Mouse (Mus musculus) splenic B cell, adult 2 months (primary cell): ENCODE data around the gene Trim62.
A peak's percentile ranks its signal among the peaks of the same experiment; 100 is the strongest.

ENCODE experiments used
- DNase-seq: peaks from one replicate; pipeline ENCODE4 v3.0.0-alpha.2; 2011; ENCODE audit warnings: low read depth, low spot score
- H3K27me3 ChIP-seq: 2 replicates; pipeline ENCODE4 v1.6.1; 2012; ENCODE audit warnings: mild to moderate bottlenecking, low read length, moderate library complexity, mixed read lengths; ENCODE audit not compliant: control insufficient read depth, poor library complexity, insufficient read depth, severe bottlenecking
- H3K36me3 ChIP-seq: 2 replicates; pipeline ENCODE4 v1.6.1; 2012; ENCODE audit warnings: mild to moderate bottlenecking, low read length, moderate library complexity, mixed read lengths; ENCODE audit not compliant: control insufficient read depth, poor library complexity, insufficient read depth, severe bottlenecking

The Trim62 gene

DNA sequence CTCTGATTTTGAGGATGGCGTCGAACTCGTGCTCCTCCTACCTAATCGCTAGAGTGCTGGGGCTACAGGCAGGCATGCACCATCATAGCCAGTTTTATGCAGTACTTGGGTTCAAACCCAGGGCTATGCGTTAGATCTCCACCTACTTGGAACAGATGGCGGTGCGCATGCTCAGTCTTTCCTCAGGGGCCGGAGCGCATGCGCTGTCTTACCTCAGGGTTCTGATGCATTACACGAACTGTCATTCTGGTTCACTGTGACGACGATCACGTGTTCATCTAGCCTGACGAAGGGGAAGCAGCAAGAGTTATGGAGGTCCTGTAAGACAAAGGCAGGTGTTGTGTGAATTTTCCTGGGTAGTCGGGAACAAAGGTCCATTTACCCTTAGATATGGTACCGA lies 9.3 kb upstream of the Trim62 start:
- no peaks in the 10 kb centered on the region for H3K27me3 ChIP-seq
- no peak for DNase-seq
- H3K36me3 ChIP-seq = no peaks in the 10 kb centered on the region

DNA sequence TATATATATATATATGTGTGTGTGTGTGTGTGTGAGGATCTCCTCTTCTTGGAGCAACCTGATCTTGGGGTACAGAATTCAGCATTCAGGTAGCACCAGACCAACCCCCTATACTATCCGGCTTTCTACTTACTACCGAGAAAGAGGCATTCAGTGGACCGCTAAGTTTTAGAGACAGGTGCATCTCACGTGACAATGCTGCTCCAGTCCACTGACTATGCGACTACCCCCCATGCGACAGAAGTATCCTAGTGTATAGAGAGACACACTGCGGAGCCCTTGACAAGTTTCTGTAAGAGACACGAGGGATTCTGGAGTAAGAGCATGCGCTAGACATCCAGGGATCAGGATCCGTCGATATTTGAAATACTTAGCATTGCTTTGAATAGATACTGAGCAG lies 7.9 kb upstream of the Trim62 start:
- no peaks in the 10 kb centered on the region for H3K27me3 ChIP-seq
- H3K36me3 ChIP-seq = no peaks in the 10 kb centered on the region
- no peak for DNase-seq

DNA sequence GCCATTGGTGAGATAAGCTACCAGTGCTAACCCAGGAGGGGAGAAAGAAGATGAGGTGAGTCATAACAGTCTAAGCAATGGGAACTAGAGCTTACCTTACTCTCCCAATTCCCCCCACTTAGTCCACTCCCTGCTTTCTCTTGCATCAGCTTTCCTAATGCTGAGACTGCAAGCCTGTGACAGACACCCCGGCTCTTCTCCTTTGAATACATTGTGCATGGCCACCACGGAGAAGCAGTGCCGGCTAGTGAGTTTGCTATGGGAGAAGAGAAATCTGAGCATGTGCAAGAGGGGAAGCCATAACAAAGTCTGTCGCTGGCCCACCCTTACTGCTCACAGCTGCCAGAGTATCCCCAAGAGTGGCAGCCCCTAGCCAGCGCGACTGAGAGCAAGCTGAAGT lies 5.9 kb upstream of the Trim62 start:
- Histone ChIP-seq H3K27me3 (no peaks in the 10 kb centered on the region; the same call in 1 of the 2 replicates), H3K36me3 (no peaks in the 10 kb centered on the region)
- DNase-seq = no peak

GRCm38 (mm10) chr4:128878901-128879491 lies 4.4 kb upstream of the Trim62 start:
- peaks cover 3% of the 10 kb centered on the region for H3K27me3 ChIP-seq
- no peak for DNase-seq
- no peaks in the 10 kb centered on the region for H3K36me3 ChIP-seq

DNA sequence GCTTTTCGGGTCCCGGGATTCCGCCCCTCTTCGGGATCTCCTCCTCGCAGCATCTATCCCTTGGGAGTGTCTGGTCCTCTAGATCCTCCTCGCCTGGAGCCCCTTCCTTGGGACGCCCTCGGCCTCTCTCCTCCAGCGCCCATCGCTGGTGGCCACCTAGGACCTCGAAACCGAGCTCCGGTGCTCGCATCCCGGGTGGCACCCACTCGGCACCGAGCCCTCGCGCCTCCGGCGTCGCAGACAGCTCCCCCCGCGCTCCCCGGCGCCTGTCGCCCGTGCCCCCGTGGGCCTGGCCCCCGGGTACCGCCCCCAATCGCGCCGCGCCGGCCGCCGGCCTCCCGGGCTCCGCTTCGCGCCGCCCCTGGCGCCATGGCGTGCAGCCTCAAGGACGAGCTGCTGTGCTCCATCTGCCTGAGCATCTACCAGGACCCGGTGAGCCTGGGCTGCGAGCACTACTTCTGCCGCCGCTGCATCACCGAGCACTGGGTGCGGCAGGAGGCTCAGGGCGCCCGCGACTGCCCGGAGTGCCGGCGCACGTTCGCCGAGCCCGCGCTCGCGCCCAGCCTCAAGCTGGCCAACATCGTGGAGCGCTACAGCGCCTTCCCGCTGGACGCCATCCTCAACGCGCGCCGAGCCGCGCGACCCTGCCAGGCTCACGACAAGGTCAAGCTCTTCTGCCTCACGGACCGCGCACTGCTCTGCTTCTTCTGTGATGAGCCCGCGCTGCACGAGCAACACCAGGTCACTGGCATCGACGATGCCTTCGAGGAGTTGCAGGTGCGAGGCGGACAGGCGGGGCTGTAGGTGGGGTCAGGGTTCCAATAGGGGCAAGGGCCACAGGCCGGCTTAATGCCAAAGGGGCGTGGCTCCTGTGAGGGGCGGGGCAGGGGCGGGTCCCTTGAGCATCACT lies 676 bp downstream of the Trim62 start:
- DNase-seq = peak; percentile 65

DNA sequence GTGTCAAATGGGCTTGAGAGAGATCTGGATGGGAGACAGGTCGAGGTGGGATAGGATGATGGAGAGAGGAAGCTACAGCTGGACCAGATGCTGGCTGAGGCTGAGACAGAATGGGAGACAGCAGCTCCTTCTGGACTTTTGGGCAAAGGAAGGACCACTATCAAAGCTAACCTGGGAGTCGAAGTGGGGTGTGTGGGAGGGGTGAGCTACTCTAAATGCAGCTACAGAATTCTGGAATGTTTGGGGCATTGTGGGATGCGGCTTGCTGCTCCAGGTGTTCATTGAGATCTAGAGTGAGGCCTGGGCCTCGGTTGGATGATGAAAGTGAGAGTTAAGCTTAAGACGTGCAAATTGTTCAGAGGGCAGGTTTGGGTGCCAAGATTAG lies 1.3 kb downstream of the Trim62 start:
- Histone ChIP-seq H3K36me3 (no peaks in the 10 kb centered on the region), H3K27me3 (peaks cover 3% of the 10 kb centered on the region)
- no peak for DNase-seq

More for the DNA sequence above, 676 bp downstream of the Trim62 start:
- Histone ChIP-seq H3K27me3 (peaks cover 3% of the 10 kb centered on the region), H3K36me3 (no peaks in the 10 kb centered on the region)

GRCm38 (mm10) chr4:128885540-128885939 lies 2.2 kb downstream of the Trim62 start:
- peaks cover 3% of the 10 kb centered on the region for H3K27me3 ChIP-seq
- no peaks in the 10 kb centered on the region for H3K36me3 ChIP-seq
- no peak for DNase-seq

DNA sequence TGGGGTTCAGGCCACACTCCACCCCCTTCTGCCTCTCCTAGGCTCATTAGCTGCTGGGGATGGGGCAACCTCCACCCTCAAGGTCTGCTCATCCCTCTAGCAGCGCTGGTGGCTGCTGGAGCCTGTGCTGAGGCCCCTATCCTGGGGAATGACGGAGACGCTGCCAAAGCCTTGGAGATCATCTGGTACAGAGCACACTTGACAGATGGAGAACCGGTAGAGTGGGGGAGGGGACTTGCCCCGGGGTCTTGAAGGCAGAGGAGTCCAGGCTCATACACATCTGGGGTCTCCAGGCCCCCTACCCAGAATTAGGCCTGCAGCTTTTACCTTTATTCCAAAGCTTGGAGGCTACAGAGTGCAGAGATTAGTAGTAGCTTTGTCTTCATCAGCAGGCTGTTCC lies 3.2 kb downstream of the Trim62 start:
- DNase-seq = no peak
- no peaks in the 10 kb centered on the region for H3K36me3 ChIP-seq
- H3K27me3 ChIP-seq = peaks cover 3% of the 10 kb centered on the region; the same call in 1 of the 2 replicates

- no peak for DNase-seq
- Histone ChIP-seq H3K36me3 (no peaks in the 10 kb centered on the region), H3K27me3 (peaks cover 3% of the 10 kb centered on the region; the same call in 1 of the 2 replicates)
Measured at GRCm38 (mm10) chr4:128887026-128887425, 3.6 kb downstream of the Trim62 start.

GRCm38 (mm10) chr4:128887641-128888091 lies 4.3 kb downstream of the Trim62 start:
- Histone ChIP-seq H3K36me3 (no peaks in the 10 kb centered on the region), H3K27me3 (peaks cover 3% of the 10 kb centered on the region; the same call in 1 of the 2 replicates)
- no peak for DNase-seq

GRCm38 (mm10) chr4:128888436-128888990 lies 5.1 kb downstream of the Trim62 start:
- H3K36me3 ChIP-seq = no peaks in the 10 kb centered on the region
- DNase-seq = no peak

GRCm38 (mm10) chr4:128889752-128890630 lies 6.6 kb downstream of the Trim62 start:
- no peak for DNase-seq
- Histone ChIP-seq H3K36me3 (no peaks in the 10 kb centered on the region), H3K27me3 (no peaks in the 10 kb centered on the region)

More at GRCm38 (mm10) chr4:128888436-128888990, 5.1 kb downstream of the Trim62 start:
- peaks cover 3% of the 10 kb centered on the region; the same call in 1 of the 2 replicates for H3K27me3 ChIP-seq

GRCm38 (mm10) chr4:128891157-128891556 lies 7.8 kb downstream of the Trim62 start:
- DNase-seq = no peak
- Histone ChIP-seq H3K27me3 (no peaks in the 10 kb centered on the region), H3K36me3 (no peaks in the 10 kb centered on the region)

DNA sequence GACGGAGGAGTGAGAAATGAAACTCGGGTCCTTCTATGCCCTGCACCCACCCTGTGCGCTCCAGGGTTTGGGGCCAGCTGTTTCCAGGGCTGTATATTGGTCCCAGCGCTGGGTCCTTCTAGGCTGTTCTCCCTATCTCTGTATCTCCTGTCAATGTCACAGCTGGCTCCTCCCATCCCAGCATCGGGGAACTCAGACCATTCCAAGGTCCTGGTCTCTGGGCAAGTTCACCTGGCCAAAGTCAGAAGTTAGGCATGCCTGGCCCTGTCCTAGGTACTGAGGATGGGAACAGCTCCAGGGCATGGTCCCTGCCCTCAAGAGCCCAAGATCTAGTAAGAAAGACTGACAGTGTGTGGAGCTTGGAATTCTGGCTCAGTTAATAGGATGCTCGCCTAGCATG lies 8.4 kb downstream of the Trim62 start:
- Histone ChIP-seq H3K27me3 (no peaks in the 10 kb centered on the region), H3K36me3 (no peaks in the 10 kb centered on the region)
- no peak for DNase-seq
